Mouse (Mus musculus) heart, adult 11 months (tissue): Measurements from ENCODE around the gene Zbtb44.

ENCODE experiments used
- DNase-seq: peaks from one replicate; pipeline ENCODE4 v3.0.0; 2022

The Zbtb44 gene

GRCm38 (mm10) chr9:31117088-31117487, 86.6 kb downstream of the Zbtb44 start:
- DNase-seq: peak; percentile 55

- no peak for DNase-seq
These were observed 87.0 kb downstream of the Zbtb44 start for GRCm38 (mm10) chr9:31117488-31117887.

- no peak for DNase-seq
These were observed 88.3 kb downstream of the Zbtb44 start for GRCm38 (mm10) chr9:31118520-31119298.

- DNase-seq: no peak
These were observed 89.0 kb downstream of the Zbtb44 start for GRCm38 (mm10) chr9:31119405-31119804.

GRCm38 (mm10) chr9:31119882-31120532, 89.6 kb downstream of the Zbtb44 start:
- DNase-seq: peak; percentile 90

- DNase-seq: no peak
These were observed 90.1 kb downstream of the Zbtb44 start for GRCm38 (mm10) chr9:31120533-31120915.

- no peak for DNase-seq
These were observed 92.1 kb downstream of the Zbtb44 start for GRCm38 (mm10) chr9:31122464-31123030.
